Mouse (Mus musculus): ENCODE measurements at regions not wholly inside any gene's neighbourhood (a gene's known extent, or its start where the extent isn't known, plus 50 kb on each side); places are given as distances from the start of the nearest gene placed in this dataset.
A peak's percentile ranks its signal among the peaks of the same experiment; 100 is the strongest.

DNA sequence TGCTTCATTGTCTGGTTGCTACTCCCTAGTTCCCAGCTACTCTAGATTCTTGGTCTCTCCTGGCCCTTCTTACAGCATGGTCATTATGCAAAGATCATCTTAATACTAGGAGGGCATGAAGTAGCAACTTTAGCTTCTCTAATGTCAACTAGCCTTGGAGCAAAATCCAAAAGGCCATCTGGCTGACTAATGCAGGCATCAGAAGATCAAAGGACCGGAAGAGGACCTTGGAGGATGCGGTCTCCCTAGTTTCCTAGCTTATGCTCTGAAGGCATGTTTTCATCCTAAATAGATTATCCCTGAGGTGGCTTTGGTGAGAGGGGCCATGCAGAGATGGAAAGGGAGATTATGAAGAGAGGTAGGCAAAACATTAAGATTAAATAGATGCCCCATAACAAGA is 75.7 kb upstream of the Frmd6 start:
- no peak for DNase-seq (ENCODE audit: extremely low spot score in 1 of 2, low spot score in 1 of 2)

- DNase-seq (ENCODE audit: extremely low spot score in 1 of 2, low spot score in 1 of 2), result no peak
Measured at GRCm38 (mm10) chr12:70750651-70751578, 74.4 kb upstream of the Frmd6 start.

GRCm38 (mm10) chr12:70752266-70752910 is 72.9 kb upstream of the Frmd6 start:
- DNase-seq (ENCODE audit: extremely low spot score in 1 of 2, low spot score in 1 of 2), result peak in 1 of 2 experiments; percentile 25

- no peak for DNase-seq (ENCODE audit: extremely low spot score in 1 of 2, low spot score in 1 of 2)
Measured at GRCm38 (mm10) chr12:70752911-70753290, 72.4 kb upstream of the Frmd6 start.

DNA sequence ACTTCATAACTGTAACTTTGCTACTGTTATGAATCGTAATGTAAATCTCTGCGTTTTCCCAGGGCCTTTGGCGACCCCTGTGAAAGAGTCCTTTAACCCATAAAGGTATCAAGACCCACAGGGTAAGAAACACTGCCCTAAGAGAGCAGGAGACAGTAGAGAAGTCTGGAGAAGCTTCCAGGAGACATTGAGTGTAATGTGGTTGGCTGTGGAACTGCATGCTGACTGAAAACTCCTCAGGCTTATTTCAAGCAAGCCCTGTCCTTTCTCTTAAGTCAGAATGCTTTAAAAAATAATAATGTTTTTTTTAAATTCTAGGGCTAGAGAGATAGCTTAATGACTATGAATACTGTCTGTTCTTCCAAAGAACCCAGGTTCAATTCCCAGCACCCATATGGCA is 71.9 kb upstream of the Frmd6 start:
- no peak for DNase-seq (ENCODE audit: extremely low spot score in 1 of 2, low spot score in 1 of 2)

GRCm38 (mm10) chr12:70758080-70758479 is 67.2 kb upstream of the Frmd6 start:
- DNase-seq (ENCODE audit: extremely low spot score in 1 of 2, low spot score in 1 of 2), result no peak

DNA sequence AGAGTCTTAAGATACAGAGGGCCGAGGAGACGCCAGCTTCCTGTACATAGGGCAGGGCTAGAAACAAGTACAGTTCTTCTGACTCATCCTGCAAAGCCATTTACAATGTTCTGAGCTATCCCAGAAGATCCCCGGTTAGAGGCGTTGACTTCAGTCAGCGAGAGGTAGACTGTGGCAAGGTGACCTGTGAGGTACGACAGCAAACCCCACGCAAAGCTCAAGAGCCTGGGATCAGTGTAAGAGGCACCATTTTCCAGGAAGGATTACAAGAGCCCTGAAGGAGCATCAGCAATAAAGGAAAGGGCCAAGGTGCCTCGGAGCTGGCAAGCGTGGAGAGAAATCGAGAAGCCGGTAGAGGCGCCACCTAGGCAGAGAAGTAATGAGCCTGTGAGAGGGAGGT is 61.8 kb upstream of the Frmd6 start:
- no peak for DNase-seq (ENCODE audit: extremely low spot score in 1 of 2, low spot score in 1 of 2)

GRCm38 (mm10) chr12:70766319-70766718 is 59.0 kb upstream of the Frmd6 start:
- no peak for DNase-seq (ENCODE audit: extremely low spot score in 1 of 2, low spot score in 1 of 2)

DNA sequence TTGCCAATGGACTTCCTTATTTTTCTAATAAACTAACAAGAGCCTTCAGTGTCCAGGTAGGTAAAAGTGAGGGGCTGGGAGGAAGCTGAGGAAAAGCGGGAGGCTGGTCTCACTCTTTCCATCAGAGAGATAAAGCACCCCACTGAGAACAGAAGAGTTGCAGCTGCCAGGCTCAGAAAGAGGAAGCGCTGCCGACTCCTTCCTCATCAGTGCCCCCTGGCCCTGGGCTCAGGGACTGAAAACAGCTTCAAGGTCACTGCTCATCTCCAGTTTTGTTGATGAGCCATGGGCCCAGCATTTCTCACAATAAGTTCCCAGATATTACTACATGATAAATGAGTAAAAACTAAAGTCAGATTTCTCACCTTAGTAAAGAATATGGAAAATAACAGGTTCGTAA is 57.4 kb upstream of the Frmd6 start:
- DNase-seq (ENCODE audit: extremely low spot score in 1 of 2, low spot score in 1 of 2), result no peak

- DNase-seq (ENCODE audit: extremely low spot score in 1 of 2, low spot score in 1 of 2), result no peak
Measured at GRCm38 (mm10) chr12:70768745-70769144, 56.6 kb upstream of the Frmd6 start.

GRCm38 (mm10) chr12:70769538-70770176 is 55.7 kb upstream of the Frmd6 start:
- DNase-seq (ENCODE audit: extremely low spot score in 1 of 2, low spot score in 1 of 2), result no peak

- DNase-seq (ENCODE audit: extremely low spot score in 1 of 2, low spot score in 1 of 2), result no peak
Measured at GRCm38 (mm10) chr12:70774006-70774405, 51.3 kb upstream of the Frmd6 start.

DNA sequence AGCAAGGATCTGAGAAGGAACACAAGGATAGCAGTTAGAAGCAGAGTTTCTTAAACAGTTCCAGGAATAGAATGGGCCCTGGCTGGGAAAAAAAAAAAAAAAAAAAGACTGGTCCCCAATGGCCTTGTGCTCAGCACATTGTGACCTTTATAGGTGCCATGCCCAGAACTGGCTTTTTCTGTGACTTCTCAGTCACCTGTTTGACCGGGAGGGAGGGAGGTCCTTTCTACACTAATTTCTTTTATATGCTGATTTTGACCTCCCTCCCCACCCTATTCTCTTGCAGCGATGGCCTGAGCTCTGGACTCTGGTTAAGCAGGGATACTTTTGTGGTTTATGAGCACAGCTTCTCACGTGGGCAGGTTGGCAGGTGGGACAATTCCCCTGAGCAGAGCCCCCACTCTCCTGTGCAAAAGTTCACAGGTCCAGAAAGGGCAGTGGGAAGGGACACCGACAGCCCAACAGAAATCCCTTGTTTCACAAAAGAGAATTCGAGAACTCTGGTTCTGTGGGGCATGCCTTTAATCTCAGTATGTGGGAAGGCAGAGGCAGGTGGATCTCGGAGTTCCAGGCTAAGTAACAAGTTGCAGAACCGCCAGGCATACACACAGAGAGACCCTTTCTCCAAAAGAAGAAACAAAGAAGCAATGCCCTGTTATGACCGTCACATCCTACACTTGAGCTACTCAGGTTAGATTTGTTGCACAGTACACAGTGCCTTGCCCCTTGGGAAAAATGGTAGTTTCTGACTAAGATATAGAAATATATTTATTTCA is 50.3 kb upstream of the Frmd6 start:
- DNase-seq (ENCODE audit: extremely low spot score in 1 of 2, low spot score in 1 of 2), result no peak
